Mouse (Mus musculus) brain, embryonic 14.5 days (tissue): ENCODE measurements around the gene Unc5c. TPM values are rescaled to one million over a fixed set of nuclear protein-coding genes. Genes with fewer than 3 reads are reported as not detected.
A peak's percentile ranks its signal among the peaks of the same experiment; 100 is the strongest.

Experiments used
- DNase-seq: peaks from one replicate; pipeline ENCODE4 v3.0.0-alpha.2; 2011; ENCODE audit warnings: low read depth
- CTCF ChIP-seq: fragments of 200-500 bp; IDR thresholded peaks from 2 replicates; pipeline ENCODE4 v1.5.1; 2012; ENCODE audit warnings: inconsistent platforms, mild to moderate bottlenecking, moderate library complexity, borderline replicate concordance; ENCODE audit not compliant: insufficient read depth, insufficient read length; ENCODE audit errors: extremely low read depth
- POLR2A ChIP-seq: fragments of 200-500 bp; IDR thresholded peaks from 2 replicates; pipeline ENCODE4 v1.6.1; 2012; ENCODE audit warnings: mild to moderate bottlenecking, inconsistent platforms, borderline replicate concordance; ENCODE audit not compliant: poor library complexity, insufficient read depth, insufficient read length, severe bottlenecking; ENCODE audit errors: extremely low read depth
- polyA plus RNA-seq: library from polyadenylated mRNA; depleted of rRNA; stranded (reverse); fragments of >200 nt; gene quantifications from 2 replicates; pipeline ENCODE4 v1.2.3, GENCODE M21; 2012

Unc5c gene
- polyA plus RNA-seq, 1 experiment = 17.9 TPM

DNA sequence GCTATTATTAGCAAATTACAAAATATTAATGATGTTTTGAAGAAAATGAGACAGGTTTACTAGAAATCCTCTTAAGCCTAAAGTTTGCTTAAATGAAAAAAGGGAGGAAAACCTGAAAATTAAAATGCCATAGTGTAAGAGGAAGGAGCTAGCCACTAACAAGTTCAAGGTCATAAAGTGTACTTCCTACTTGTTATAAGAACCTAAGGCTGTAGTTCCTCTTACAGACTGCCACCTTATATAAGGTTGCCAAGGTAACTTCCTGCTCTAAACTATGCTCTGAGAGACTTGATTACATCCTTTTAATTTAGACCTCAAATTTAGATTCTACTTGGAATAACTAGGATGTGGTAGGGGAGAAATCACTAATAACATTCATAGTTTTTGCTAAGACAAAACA, 64.6 kb downstream of the Unc5c start:
- TF ChIP-seq POLR2A = no peak
- TF ChIP-seq CTCF = no peak

GRCm38 (mm10) chr3:141533861-141534260, 68.8 kb downstream of the Unc5c start:
- TF ChIP-seq CTCF = no peak
- no peak for TF ChIP-seq POLR2A
- DNase-seq = no peak

More for the DNA sequence above, 64.6 kb downstream of the Unc5c start:
- DNase-seq = no peak

DNA sequence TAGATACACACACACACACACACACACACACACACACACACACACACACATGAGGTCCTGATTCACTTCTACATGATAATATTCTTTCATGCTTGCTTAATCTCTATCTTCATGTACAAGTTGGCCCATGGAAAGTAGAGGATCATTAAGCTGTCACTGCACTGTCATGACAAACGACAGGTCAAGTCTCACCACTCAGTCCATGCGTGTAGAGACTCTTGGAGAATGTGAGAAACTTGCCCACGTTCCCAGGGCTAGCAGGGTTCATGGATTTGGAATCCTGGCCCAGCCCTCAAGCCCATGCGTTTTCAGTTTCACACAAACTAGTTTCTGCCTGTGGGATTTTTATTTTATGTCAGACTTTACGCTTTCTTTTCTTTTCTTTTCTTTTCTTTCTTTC, 71.8 kb downstream of the Unc5c start:
- TF ChIP-seq CTCF (no peak), POLR2A (no peak)
- no peak for DNase-seq

DNA sequence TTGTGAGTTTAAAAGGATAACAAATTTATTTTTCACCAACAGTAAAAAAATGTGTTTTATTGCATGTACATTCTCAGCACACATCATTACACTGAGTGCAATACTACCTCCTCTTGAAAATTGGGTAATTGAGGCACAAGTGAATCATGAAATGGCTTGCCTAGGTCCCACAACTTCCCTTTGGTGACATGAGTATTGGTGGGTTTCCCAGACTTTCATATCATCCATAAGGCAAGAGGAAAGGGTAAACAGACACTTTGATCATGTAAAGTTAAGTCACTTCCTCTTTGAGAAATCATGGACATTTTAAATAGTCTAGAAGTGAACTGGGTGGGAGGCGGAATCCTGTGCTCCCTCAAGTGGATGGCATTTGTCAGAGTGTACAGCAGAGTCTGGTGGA, 73.1 kb downstream of the Unc5c start:
- TF ChIP-seq POLR2A = no peak
- no peak for TF ChIP-seq CTCF
- no peak for DNase-seq

- peak; percentile 56 for DNase-seq
- TF ChIP-seq POLR2A = no peak
- no peak for TF ChIP-seq CTCF
Observed at GRCm38 (mm10) chr3:141540749-141541148, 75.7 kb downstream of the Unc5c start.

- peak; percentile 14 for DNase-seq
- TF ChIP-seq POLR2A = no peak
- no peak for TF ChIP-seq CTCF
Observed at GRCm38 (mm10) chr3:141547341-141547814, 82.4 kb downstream of the Unc5c start.

DNA sequence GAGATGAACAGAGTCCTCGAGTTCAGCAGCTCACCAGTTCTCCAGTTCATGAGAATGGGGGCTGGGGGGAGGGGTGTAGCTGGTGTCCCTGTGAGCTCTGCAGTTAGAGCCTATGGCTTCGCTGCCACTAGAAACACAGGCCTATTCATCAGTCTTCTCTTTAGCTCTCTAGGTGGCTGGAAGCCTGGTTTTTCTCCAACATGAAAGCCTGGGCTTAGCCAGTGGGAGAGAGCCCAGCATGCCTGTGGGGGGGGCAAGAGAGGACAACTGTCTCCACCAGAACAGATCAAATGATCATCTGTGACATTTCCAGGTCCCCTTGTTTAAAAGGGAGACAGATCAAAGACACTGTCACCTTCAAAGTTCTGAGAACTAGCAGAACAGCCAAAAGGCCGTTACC, 84.6 kb downstream of the Unc5c start:
- TF ChIP-seq CTCF (no peak), POLR2A (no peak)
- DNase-seq = peak; percentile 39

- TF ChIP-seq CTCF = no peak
- TF ChIP-seq POLR2A = no peak
- no peak for DNase-seq
Observed at GRCm38 (mm10) chr3:141552960-141553359, 87.9 kb downstream of the Unc5c start.

- no peak for TF ChIP-seq CTCF
- no peak for TF ChIP-seq POLR2A
- DNase-seq = no peak
Observed at GRCm38 (mm10) chr3:141557072-141557471, 92.1 kb downstream of the Unc5c start.

DNA sequence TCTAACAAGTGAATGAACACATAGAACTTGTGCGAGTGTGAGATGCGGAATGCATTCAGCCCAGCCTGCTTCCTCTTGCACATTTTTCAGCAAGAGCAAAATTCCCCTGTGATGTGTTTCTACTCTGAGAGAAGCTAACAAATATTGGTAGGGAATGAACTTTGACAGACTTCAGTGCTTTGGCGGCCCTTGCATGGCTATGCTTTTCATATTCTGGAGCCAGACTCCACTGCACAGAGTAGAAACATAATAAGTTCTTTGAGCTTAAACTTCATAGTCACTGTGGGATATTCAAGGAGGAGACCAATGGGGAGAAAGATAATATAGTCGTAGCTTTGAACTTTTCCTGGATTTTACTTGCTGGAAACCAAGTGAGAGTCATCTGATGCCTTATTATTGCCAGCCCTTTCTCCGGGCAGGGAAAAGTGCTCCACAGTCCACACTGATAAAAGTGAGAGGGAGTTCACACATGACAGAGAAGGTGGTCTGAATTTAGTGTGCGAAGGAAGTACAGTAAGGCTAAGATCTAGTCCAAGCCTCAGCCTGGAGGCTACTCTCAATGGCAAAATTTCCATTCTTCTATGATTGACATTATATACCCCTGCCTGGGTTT, 110.2 kb downstream of the Unc5c start:
- TF ChIP-seq CTCF = no peak
- TF ChIP-seq POLR2A = no peak
- peak; percentile 57 for DNase-seq

- DNase-seq = peak; percentile 39
- TF ChIP-seq POLR2A = no peak
- no peak for TF ChIP-seq CTCF
Observed at GRCm38 (mm10) chr3:141577382-141577781, 112.4 kb downstream of the Unc5c start.

DNA sequence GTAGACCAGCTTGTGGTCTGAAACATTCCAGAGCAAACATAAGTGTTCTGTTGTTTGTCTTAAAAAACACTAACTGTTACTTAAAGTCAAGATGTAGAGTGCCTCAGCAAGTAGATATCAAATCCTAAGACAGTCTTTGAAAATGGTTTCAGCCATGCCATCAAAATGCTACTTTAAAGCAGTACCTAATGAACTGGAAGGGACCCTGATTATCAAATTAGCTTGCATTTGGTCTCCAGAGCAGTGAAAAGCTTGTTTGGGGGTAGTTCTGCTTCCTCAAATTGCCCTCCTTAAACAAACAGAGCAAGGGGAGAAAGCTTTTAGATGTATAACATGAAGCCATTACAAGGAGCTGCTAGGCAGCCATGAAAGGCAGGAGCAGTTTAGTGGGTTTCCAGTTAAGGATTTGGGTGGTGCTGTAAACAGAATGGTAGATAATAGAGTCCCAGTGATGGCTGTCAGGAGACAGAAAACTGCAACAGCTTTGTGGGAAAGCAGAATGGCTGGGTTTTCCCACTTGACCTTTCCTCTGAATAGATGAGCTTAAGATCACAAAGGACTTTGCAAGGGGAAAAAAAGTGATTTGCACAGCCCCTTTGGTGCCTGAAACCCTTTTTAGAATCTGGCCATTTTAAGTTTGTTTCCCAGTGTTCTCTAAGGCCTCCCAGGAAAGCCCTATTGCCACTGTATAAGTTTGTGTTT, 116.3 kb downstream of the Unc5c start:
- TF ChIP-seq CTCF (no peak), POLR2A (no peak)
- DNase-seq = peak; percentile 92
